Mouse (Mus musculus) small intestine, adult 2 months (tissue): ENCODE measurements around the gene Nr2f6.

Source experiments
- CTCF ChIP-seq: fragments of 200-500 bp; IDR thresholded peaks from 2 replicates; pipeline ENCODE4 v1.5.1; 2012; ENCODE audit warnings: low read depth, mild to moderate bottlenecking, control low read depth, inconsistent platforms, low read length, moderate library complexity, mixed read lengths; ENCODE audit not compliant: insufficient replicate concordance, insufficient read length; ENCODE audit errors: extremely low read depth
- POLR2A ChIP-seq: fragments of 200-500 bp; IDR thresholded peaks from 2 replicates; pipeline ENCODE4 v1.6.1; 2012; ENCODE audit warnings: low read depth, mild to moderate bottlenecking, control low read depth, inconsistent platforms, low read length, moderate library complexity

- TF ChIP-seq CTCF = no peak
- no peak for TF ChIP-seq POLR2A
Measured at GRCm38 (mm10) chr8:71383396-71383795, 1.6 kb upstream of the Nr2f6 start.
